Mouse (Mus musculus): Measurements from ENCODE around the gene Nebl.
"Not testable (repeated sequence)": the region's sequence is repeated elsewhere in the genome, so short reads cannot be mapped to it uniquely, and the experiment has no call there.

The Nebl gene

GRCm38 (mm10) chr2:17405899-17406531, 325.2 kb downstream of the Nebl start:
- DNase-seq (ENCODE audit: low spot score), result no peak

GRCm38 (mm10) chr2:17402511-17402910, 328.8 kb downstream of the Nebl start:
- no peak for DNase-seq (ENCODE audit: low spot score)

DNA sequence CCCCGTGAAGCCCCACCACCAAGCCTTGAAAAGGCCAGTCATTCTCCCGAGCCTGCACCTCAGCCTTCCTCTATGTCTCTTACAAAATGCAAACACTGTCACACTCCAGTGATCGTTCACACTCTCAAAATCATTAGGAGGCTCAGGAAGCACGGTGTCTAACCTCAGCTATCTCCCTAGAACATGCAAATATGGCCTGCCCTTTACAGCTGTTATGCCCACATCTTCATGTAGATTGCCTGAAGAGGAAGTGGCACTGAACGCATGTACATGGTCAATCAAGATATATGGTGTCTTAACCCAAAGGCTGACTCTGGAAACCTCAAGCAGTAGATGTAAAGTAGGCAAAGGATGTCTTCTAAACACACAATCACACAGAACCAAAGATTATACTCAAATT, 335.0 kb downstream of the Nebl start:
- DNase-seq (ENCODE audit: low spot score), result no peak

DNA sequence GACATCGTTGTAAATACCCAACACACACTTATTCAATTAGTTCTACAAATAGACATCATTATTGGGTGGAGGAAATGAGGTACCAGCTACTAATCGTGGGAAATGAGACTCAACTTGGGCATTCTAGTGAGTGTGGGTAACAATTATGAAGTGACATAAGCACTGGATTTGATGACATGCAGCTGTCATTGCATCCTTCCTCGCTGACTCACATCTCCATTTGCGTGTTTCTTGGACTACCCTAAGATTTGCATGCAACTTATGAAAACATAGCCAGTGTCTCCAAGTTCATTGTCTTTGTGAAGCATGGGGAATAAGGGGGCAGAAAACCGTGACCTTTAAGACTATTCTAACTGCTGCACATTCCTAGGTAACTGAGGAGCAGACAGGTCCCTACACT, 339.9 kb downstream of the Nebl start:
- no peak for DNase-seq (ENCODE audit: low spot score)

DNA sequence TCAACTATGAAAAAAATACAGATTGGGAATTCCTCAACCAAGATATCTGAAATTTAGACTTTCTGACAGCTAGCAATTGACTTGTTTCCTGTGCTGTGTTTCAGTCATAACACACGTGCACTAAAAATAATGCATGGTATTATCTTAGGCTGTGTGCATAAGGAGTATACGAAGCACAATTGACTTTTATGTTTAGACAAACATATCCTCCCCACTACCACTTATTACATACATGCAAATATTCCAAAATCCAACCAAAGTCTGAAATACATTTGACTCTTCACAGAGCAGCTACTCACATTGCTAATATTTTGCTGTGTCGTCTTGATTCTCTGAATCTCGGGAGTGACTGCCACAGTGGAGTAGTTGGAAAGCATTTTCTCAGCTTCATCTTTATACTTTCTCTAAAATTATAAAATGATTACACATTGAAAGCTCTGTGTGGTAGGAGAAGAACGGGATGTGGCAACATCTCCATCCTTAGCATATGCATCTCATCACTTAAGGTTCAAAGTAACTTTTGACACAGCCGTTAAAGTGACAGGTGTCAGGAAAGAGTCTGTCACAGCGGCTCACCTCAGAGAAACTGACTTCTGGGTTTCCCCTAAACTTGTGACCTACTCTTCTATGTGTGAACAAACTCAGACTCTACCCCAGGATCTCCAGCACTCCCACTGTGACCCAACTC, 340.6 kb downstream of the Nebl start:
- no peak for DNase-seq (ENCODE audit: low spot score)

GRCm38 (mm10) chr2:17389886-17390285, 341.4 kb downstream of the Nebl start:
- no peak for DNase-seq (ENCODE audit: low spot score)

- no peak for DNase-seq (ENCODE audit: low spot score)
Measured at GRCm38 (mm10) chr2:17389379-17389778, 341.9 kb downstream of the Nebl start.

- no peak for DNase-seq (ENCODE audit: low spot score)
Measured at GRCm38 (mm10) chr2:17382227-17382626, 349.0 kb downstream of the Nebl start.

- DNase-seq (ENCODE audit: low spot score), result no peak
Measured at GRCm38 (mm10) chr2:17375916-17376315, 355.3 kb downstream of the Nebl start.

- DNase-seq (ENCODE audit: low spot score), result no peak
Measured at GRCm38 (mm10) chr2:17365671-17366070, 365.6 kb downstream of the Nebl start.

DNA sequence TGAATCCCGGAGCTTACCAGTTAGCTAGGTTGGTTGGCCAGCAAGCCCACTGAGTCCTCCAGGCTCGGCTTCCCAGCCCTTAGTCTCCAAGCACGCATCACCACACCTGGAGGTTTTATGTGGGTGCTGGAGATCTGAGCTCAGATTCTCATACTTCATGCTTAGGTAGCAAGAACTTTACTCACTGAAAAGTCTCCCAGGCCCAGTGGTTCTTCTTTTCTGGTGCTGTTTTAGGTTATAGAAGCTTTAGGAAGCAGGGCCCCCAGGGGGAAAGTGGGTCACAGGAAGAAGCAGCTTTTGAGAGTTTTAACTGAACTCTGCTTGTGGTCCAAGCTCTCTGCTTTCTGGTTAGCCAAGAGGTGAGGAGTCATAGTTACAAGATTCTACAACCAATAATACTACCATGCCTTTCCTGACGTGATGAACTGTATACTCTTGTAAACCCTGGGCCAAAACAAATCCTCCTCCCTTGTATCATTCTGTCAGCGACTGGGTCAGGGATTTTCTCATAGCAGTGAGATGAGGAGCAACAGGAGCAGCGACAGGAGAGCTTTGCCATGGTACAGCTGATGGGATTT, 366.2 kb downstream of the Nebl start:
- no peak for DNase-seq (ENCODE audit: low spot score)

GRCm38 (mm10) chr2:17363337-17364216, 367.7 kb downstream of the Nebl start:
- DNase-seq (ENCODE audit: low spot score), result no peak

GRCm38 (mm10) chr2:17362181-17362580, 369.1 kb downstream of the Nebl start:
- no peak for DNase-seq (ENCODE audit: low spot score)

DNA sequence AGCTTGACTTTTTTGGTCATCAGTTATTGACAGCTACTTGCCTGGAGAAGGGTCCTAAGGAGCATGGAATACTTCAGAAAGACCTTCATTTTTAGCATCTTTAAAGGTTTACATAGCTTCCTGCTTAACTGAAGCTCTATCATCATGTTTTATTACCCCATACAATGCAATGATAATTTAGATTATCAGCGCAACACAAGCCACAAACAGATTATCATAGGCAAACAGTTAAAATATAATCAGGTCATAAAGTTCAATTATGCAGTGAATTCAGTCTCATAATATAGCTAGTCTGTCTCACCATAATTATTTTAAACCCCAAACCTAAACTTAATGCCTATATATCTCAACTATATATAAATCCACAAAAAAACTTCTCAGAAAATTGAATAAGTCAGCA, 386.6 kb downstream of the Nebl start:
- DNase-seq (ENCODE audit: low spot score), result no peak

DNA sequence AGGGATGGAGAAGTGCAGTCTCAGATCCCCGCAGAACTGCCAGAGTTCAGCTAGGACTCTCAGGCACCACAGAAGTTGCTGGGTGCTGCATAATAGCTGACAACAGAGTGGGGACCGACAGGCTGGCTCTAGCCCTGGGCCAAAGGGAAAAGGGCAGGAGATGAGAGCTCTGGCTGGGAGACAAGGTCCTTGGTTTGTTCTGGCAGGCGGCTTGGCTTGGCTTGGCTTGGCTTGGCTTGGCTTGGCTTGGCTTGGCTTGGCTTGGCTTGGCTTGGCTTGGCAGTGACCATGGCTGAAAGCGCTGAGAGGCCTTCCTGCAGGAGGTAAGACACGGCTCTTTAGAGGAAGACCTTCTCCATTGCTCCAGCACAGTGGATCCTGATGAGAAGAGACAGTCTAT, 395.8 kb downstream of the Nebl start:
- no peak for DNase-seq (ENCODE audit: low spot score)

DNA sequence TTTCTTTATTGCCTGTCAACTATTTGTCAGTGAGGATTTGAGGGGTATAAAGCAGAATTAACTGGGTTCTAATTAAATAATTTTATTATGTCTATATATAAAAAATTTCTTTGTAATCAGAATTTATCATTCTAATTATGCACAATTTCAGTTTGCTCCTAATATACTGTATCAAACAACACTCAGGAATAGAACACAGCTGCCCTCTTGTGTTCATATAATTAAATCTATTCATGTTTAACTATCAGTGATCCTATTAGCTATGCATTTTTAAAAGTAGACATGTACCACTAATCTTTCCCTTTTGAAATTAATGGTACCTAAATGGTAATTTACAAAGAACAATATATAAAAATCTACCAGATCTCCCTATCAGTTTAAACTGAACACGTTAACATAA, 404.7 kb downstream of the Nebl start:
- no peak for DNase-seq (ENCODE audit: low spot score)

GRCm38 (mm10) chr2:17316850-17317249, 414.4 kb downstream of the Nebl start:
- DNase-seq (ENCODE audit: low spot score), result no peak

GRCm38 (mm10) chr2:17301379-17301778, 429.9 kb downstream of the Nebl start:
- DNase-seq (ENCODE audit: low spot score), result no peak

- no peak for DNase-seq (ENCODE audit: low spot score)
Measured at GRCm38 (mm10) chr2:17297496-17297895, 433.8 kb downstream of the Nebl start.

- not testable (repeated sequence) for DNase-seq (ENCODE audit: low spot score)
Measured at GRCm38 (mm10) chr2:17295257-17295656, 436.0 kb downstream of the Nebl start.
